Mouse (Mus musculus) midbrain, embryonic 13.5 days (tissue): ENCODE results near the gene Zdhhc23. TPM values are rescaled to one million over a fixed set of nuclear protein-coding genes. Genes with fewer than 3 reads are reported as not detected.

Source experiments
- ATAC-seq: fragments of 200-750 bp; cut with Nextera tagmentation; 2 replicates; pipeline ENCODE4 v1.8.0; 2017; ENCODE audit warnings: mild to moderate bottlenecking, moderate TSS enrichment, moderate library complexity
- H3K27ac ChIP-seq: fragments of 300-500 bp; sonication (generic); 2 replicates; pipeline ENCODE4 v1.5.1; 2015; ENCODE audit warnings: inconsistent platforms, mild to moderate bottlenecking, moderate library complexity
- H3K27me3 ChIP-seq: fragments of 300-500 bp; sonication (generic); 2 replicates; pipeline ENCODE4 v1.6.1; 2015; ENCODE audit warnings: mild to moderate bottlenecking, inconsistent platforms
- H3K36me3 ChIP-seq: fragments of 300-500 bp; sonication (generic); 2 replicates; pipeline ENCODE4 v1.6.1; 2015; ENCODE audit warnings: mild to moderate bottlenecking, inconsistent platforms
- H3K4me1 ChIP-seq: fragments of 300-500 bp; sonication (generic); replicated peaks from 2 replicates; pipeline ENCODE4 v1.6.1; 2015; ENCODE audit warnings: inconsistent platforms
- H3K4me2 ChIP-seq: fragments of 300-500 bp; sonication (generic); replicated peaks from 2 replicates; pipeline ENCODE4 v1.6.1; 2015; ENCODE audit warnings: moderate library complexity, mild to moderate bottlenecking, inconsistent platforms
- H3K4me3 ChIP-seq: fragments of 300-500 bp; sonication (generic); replicated peaks from 2 replicates; pipeline ENCODE4 v1.5.1; 2015; ENCODE audit warnings: mild to moderate bottlenecking, inconsistent platforms
- H3K9ac ChIP-seq: fragments of 300-500 bp; sonication (generic); replicated peaks from 2 replicates; pipeline ENCODE4 v1.6.1; 2015; ENCODE audit warnings: mild to moderate bottlenecking, inconsistent platforms
- H3K9me3 ChIP-seq: fragments of 300-500 bp; sonication (generic); 2 replicates; pipeline ENCODE4 v1.6.1; 2016; ENCODE audit warnings: mild to moderate bottlenecking, inconsistent platforms
- WGBS: fragments of 180-500 bp; shearing (Covaris S2); methylation state at CpG from one replicate; pipeline ENCODE4 v1.1.7; 2015; 5-methylcytosine and 5-hydroxymethylcytosine counted together
- polyA plus RNA-seq: library from polyadenylated mRNA; unstranded; fragments of >200 nt; fragmentation: Nextera tagmentation; extraction: Ambion mirVana; gene quantifications from 2 replicates; pipeline ENCODE4 v1.2.1, GENCODE M21; 2015

Zdhhc23 gene
- polyA plus RNA-seq, 1 experiment from 2014 or later: 1.4 TPM

DNA sequence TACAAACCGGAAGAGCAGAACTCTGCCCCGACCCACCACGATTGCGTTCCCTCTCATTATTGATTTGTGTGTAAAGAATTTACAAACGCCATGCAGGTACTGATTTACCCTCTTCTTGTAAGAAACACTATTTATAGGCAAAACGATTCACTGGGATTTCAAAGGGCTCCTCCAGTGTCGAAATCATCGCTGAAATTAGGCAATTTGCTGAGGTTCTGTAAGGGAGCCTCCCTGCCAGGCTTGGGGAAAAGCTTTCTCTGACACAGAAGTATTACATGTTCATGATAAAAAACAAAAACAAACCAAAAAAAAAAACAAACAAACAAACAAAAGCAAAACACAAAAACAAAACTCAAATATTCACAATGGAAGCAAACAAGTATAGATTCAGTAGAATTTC is 19.5 kb upstream of the Zdhhc23 start:
- Histone ChIP-seq H3K27me3 (no peaks in the 10 kb centered on the region), H3K36me3 (no peaks in the 10 kb centered on the region), H3K4me2 (no peak overlapping the region), H3K9me3 (no peaks in the 10 kb centered on the region), H3K9ac (no peak overlapping the region), H3K4me1 (no peaks in the 10 kb centered on the region), H3K4me3 (no peak overlapping the region), H3K27ac (no peak overlapping the region)
- ATAC-seq: no peak
- 85% methylated on average over 8 of the region's 8 CpGs for WGBS

DNA sequence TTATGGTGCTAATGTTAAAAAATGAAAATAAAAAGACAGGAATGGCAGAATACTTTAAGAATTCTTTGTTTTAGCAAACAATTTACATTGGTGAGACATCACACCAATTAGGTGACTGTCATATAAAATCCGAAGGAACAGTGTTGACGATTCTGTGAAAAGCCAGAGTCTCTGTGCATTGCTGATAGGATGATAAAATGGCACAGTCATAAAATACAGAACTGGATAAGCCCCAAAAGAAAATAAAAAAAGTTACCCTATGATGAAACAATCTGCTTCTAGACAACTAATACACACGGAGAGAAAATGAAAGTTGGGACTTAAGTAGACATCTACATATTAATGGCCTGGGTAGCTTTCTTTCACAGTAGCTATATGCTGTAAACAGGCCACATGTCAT is 15.0 kb upstream of the Zdhhc23 start:
- Histone ChIP-seq H3K27me3 (no peaks in the 10 kb centered on the region), H3K9ac (no peak overlapping the region), H3K4me3 (no peak overlapping the region), H3K9me3 (no peaks in the 10 kb centered on the region), H3K4me1 (no peaks in the 10 kb centered on the region), H3K4me2 (no peak overlapping the region), H3K36me3 (no peaks in the 10 kb centered on the region), H3K27ac (no peak overlapping the region)
- 87% methylated on average over 3 of the region's 3 CpGs for WGBS
- no peak for ATAC-seq

DNA sequence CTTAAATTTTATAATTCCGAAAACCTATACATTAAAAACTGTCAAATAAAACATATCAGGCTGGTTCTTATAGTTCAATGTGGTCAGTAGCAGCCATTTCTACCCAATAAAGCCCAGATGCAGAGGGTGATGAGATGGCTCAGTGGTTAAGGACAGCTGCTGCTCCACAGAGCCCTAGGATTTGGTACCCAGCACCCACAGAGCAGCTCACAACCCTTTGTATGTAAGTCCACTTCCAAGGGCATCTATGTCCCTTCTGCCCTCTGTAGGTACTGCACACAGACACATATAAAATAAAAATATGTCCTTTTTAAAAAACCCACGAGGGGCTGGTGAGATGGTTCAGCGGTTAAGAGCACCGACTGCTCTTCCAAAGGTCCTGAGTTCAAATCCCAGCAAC is 6.7 kb upstream of the Zdhhc23 start:
- Histone ChIP-seq H3K27ac (no peak overlapping the region), H3K36me3 (no peaks in the 10 kb centered on the region), H3K4me1 (0 out of 2 replicates have a peak, but pooled peaks cover 3% of the 10 kb centered on the region), H3K4me3 (no peak overlapping the region), H3K9me3 (no peaks in the 10 kb centered on the region), H3K9ac (no peak overlapping the region), H3K4me2 (no peak overlapping the region), H3K27me3 (no peaks in the 10 kb centered on the region)
- ATAC-seq: no peak
- 89% methylated on average over 4 of the region's 4 CpGs for WGBS

- Histone ChIP-seq H3K4me2 (peak overlapping the region; percentile 100), H3K4me1 (peaks cover 6% of the 10 kb centered on the region), H3K27ac (no peak overlapping the region), H3K9ac (peak overlapping the region; percentile 69), H3K27me3 (peaks cover 28% of the 10 kb centered on the region), H3K9me3 (no peaks in the 10 kb centered on the region), H3K4me3 (peak overlapping the region; percentile 72), H3K36me3 (no peaks in the 10 kb centered on the region)
- no peak for ATAC-seq
- 28% methylated on average over 9 of the region's 9 CpGs for WGBS
These were observed 569 bp upstream of the Zdhhc23 start for GRCm38 (mm10) chr16:43980110-43980609.

DNA sequence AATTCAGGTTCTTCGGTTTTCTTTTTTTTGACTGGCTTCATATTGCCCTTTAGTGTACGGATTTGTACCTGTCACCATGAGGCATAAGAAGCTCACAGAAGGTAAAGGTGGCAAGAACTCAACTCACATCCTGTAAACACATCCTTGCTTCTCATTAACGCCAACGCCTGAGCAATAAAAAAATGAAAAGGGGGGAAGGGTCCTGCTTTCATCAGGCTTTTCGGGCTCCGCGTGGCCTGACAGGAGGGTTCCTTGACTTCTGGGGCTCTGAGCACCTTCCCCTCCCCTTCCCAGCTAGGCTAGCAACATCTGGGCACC is 622 bp downstream of the Zdhhc23 start:
- 14% methylated on average over 7 of the region's 7 CpGs for WGBS
- Histone ChIP-seq H3K27me3 (peaks cover 28% of the 10 kb centered on the region), H3K27ac (no peak overlapping the region), H3K4me1 (peaks cover 6% of the 10 kb centered on the region), H3K4me3 (peak overlapping the region; percentile 72), H3K9ac (peak overlapping the region; percentile 69), H3K9me3 (no peaks in the 10 kb centered on the region), H3K36me3 (no peaks in the 10 kb centered on the region), H3K4me2 (peak overlapping the region; percentile 100)
- no peak for ATAC-seq

DNA sequence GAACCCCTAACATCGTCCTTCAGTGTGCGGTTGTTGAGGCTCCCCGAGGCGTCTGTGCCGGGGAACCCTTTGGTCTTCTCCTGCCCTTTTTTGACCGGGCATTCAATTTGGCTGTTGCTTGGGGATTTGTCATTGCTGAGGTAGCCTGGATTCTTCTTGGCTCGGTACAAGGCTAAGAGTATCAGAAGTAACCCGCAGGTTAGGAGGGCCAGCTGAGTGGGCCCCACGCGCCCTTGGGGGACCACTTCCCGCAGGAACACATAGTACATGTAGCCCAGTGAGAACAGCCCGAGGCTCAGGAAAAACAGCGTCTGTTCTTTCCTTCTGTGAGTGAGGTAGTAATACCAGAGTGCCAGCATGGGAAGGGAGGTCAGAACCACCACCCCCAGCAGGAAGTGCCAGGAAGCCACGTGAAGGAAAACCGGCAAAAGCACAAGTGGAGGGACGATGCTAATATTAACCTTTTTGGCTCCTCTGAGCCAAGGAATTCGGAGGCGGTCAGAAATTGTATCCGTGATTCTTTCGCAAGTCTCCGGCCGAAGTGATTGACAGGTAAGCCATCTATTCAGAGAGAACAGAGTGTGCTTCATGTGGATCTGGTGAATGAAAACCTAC is 5.9 kb downstream of the Zdhhc23 start:
- 85% methylated on average over 22 of the region's 22 CpGs for WGBS

DNA sequence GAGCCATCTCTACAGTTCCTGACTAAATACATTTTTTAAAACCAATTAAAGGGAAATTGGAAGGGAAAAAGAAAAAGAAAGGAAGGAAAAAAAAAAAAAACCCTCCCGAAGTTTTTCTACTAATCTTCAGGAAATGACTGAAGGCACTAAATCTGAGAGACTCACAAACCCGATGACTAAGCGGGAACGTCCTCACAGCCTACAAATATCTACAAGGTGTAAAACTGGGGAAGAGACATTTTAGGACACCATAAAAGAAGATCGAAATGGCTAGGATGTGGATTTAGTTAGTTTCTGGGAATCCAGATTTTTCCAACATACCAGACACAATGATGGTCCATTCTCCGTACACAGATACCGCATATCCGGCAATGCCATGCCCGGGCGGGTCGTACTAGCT is 6.4 kb downstream of the Zdhhc23 start:
- Histone ChIP-seq H3K4me2 (no peak overlapping the region), H3K27me3 (peaks cover 11% of the 10 kb centered on the region), H3K27ac (no peak overlapping the region), H3K4me3 (no peak overlapping the region), H3K4me1 (no peaks in the 10 kb centered on the region), H3K9ac (no peak overlapping the region), H3K9me3 (no peaks in the 10 kb centered on the region), H3K36me3 (no peaks in the 10 kb centered on the region)
- ATAC-seq: no peak
- WGBS: 93% methylated on average over 11 of the region's 11 CpGs

More for the DNA sequence above, 5.9 kb downstream of the Zdhhc23 start:
- Histone ChIP-seq H3K36me3 (no peaks in the 10 kb centered on the region), H3K27ac (no peak overlapping the region), H3K4me1 (no peaks in the 10 kb centered on the region), H3K4me2 (no peak overlapping the region), H3K9me3 (no peaks in the 10 kb centered on the region), H3K9ac (no peak overlapping the region), H3K27me3 (peaks cover 13% of the 10 kb centered on the region), H3K4me3 (no peak overlapping the region)
- ATAC-seq: no peak

GRCm38 (mm10) chr16:43972391-43972790 is 7.2 kb downstream of the Zdhhc23 start:
- no peaks in the 10 kb centered on the region for H3K4me1 ChIP-seq
- H3K9ac ChIP-seq: no peak overlapping the region
- H3K27ac ChIP-seq: no peak overlapping the region
- H3K4me2 ChIP-seq: no peak overlapping the region
- H3K27me3 ChIP-seq: peaks cover 4% of the 10 kb centered on the region; the same call in 1 of the 2 replicates
- H3K9me3 ChIP-seq: no peaks in the 10 kb centered on the region
- 88% methylated on average over 2 of the region's 2 CpGs for WGBS
- H3K4me3 ChIP-seq: no peak overlapping the region
- ATAC-seq: no peak
- H3K36me3 ChIP-seq: no peaks in the 10 kb centered on the region

- Histone ChIP-seq H3K4me1 (no peaks in the 10 kb centered on the region), H3K36me3 (no peaks in the 10 kb centered on the region), H3K9me3 (no peaks in the 10 kb centered on the region), H3K27ac (no peak overlapping the region), H3K4me2 (no peak overlapping the region), H3K4me3 (no peak overlapping the region), H3K27me3 (0 out of 2 replicates have a peak, but pooled peaks cover 3% of the 10 kb centered on the region), H3K9ac (no peak overlapping the region)
- 92% methylated on average over 9 of the region's 9 CpGs for WGBS
- ATAC-seq: no peak
These were observed 7.8 kb downstream of the Zdhhc23 start for GRCm38 (mm10) chr16:43971741-43972140.

DNA sequence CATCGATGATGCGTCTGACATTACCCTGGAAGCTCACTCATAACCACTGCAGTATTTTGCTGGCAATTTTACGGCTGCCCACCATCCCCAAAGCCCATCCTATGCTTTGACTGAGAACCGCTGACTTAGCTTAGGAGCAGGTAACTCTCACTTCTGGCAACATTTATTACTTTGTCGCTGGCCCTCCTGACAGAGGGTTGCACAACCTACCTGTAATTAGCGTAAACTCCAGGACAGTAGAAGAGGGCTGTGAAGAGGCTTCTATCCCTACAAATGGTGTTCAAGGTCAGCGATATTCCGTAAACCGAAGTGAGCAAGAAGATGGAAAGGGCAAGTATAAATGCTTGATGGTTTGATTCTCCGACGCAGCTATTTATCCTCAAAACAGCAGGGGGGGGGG is 8.4 kb downstream of the Zdhhc23 start:
- Histone ChIP-seq H3K27ac (no peak overlapping the region), H3K4me1 (peaks cover 4% of the 10 kb centered on the region; the same call in 1 of the 2 replicates), H3K9ac (no peak overlapping the region), H3K4me2 (no peak overlapping the region), H3K9me3 (no peaks in the 10 kb centered on the region), H3K36me3 (no peaks in the 10 kb centered on the region), H3K4me3 (no peak overlapping the region), H3K27me3 (no peaks in the 10 kb centered on the region)
- 94% methylated on average over 11 of the region's 11 CpGs for WGBS
- ATAC-seq: no peak

GRCm38 (mm10) chr16:43970426-43970825 is 9.2 kb downstream of the Zdhhc23 start:
- no peaks in the 10 kb centered on the region for H3K9me3 ChIP-seq
- H3K4me3 ChIP-seq: no peak overlapping the region
- no peak for ATAC-seq
- 92% methylated on average over 3 of the region's 3 CpGs for WGBS
- no peak overlapping the region for H3K9ac ChIP-seq
- peaks cover 6% of the 10 kb centered on the region; the same call in 1 of the 2 replicates for H3K4me1 ChIP-seq
- no peaks in the 10 kb centered on the region for H3K27me3 ChIP-seq
- no peak overlapping the region for H3K4me2 ChIP-seq
- H3K36me3 ChIP-seq: no peaks in the 10 kb centered on the region
- no peak overlapping the region for H3K27ac ChIP-seq

DNA sequence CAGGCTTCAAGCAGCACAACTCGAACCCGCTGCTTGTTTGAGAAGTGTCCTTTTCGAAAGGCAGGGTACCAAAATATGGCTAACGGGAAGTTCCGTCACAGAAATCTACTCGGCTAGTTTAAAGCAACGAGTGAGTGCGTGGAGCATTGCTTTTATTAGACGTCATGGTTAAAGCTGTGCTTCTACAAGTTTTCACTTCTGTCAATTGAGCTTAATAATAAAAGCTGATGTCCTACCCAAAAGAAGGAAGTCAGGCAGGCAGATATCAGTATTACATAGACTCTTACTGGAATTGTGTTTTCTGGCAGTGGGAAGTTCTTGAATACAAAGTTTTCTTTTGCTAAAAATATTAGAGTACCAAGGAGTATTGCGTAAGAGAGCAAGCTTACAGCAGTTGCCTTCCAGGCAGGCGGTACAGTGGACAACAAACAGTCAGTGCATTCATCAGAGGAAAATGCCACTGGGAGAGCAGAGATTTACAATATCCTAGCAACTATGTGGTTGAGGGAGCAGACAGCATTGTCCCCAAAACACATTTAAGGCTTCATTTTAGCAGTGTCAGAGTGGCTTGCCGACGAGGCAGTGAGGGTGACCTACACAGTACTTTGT is 13.7 kb downstream of the Zdhhc23 start:
- H3K9me3 ChIP-seq: no peaks in the 10 kb centered on the region
- WGBS: 78% methylated on average over 13 of the region's 13 CpGs
- H3K4me2 ChIP-seq: no peak overlapping the region
- H3K27me3 ChIP-seq: no peaks in the 10 kb centered on the region
- H3K4me1 ChIP-seq: peaks cover 6% of the 10 kb centered on the region; the same call in 1 of the 2 replicates
- peak overlapping the region; percentile 52; the same call in 1 of the 2 replicates for H3K27ac ChIP-seq
- no peak for ATAC-seq
- 0 out of 2 replicates have a peak, but pooled peaks cover 4% of the 10 kb centered on the region for H3K36me3 ChIP-seq
- H3K4me3 ChIP-seq: no peak overlapping the region
- no peak overlapping the region for H3K9ac ChIP-seq
